Mouse (Mus musculus) thymus, adult 2 months (tissue): ENCODE data around the gene Ctrc. TPM values are rescaled to one million over a fixed set of nuclear protein-coding genes. Genes with fewer than 3 reads are reported as not detected.

Source experiments
- DNase-seq: peaks from one replicate; pipeline ENCODE4 v3.0.0; 2021
- H3K27ac ChIP-seq: fragments of 200-500 bp; 2 replicates; pipeline ENCODE4 v1.5.1; 2012; ENCODE audit warnings: low read length, control low read depth; ENCODE audit not compliant: control insufficient read depth, insufficient read depth
- H3K27me3 ChIP-seq: fragments of 200-500 bp; 2 replicates; pipeline ENCODE4 v1.6.1; 2012; ENCODE audit warnings: mild to moderate bottlenecking, low read length, moderate library complexity, mixed read lengths; ENCODE audit not compliant: control insufficient read depth, insufficient read depth
- H3K36me3 ChIP-seq: fragments of 200-500 bp; 2 replicates; pipeline ENCODE4 v1.6.1; 2012; ENCODE audit warnings: mild to moderate bottlenecking, low read length, moderate library complexity; ENCODE audit not compliant: control insufficient read depth, insufficient read depth
- H3K4me1 ChIP-seq: fragments of 200-500 bp; replicated peaks from 2 replicates; pipeline ENCODE4 v1.6.1; 2012; ENCODE audit warnings: low read length; ENCODE audit not compliant: control insufficient read depth, insufficient read depth
- H3K4me3 ChIP-seq: fragments of 200-500 bp; 2 replicates; pipeline ENCODE4 v1.5.1; 2012; ENCODE audit warnings: mild to moderate bottlenecking, low read length, control low read depth, moderate library complexity; ENCODE audit not compliant: control insufficient read depth, insufficient read depth
- CTCF ChIP-seq: fragments of 200-500 bp; IDR thresholded peaks from 2 replicates; pipeline ENCODE4 v1.5.1; 2012; ENCODE audit warnings: mild to moderate bottlenecking, control low read depth, low read length, moderate library complexity, borderline replicate concordance; ENCODE audit not compliant: control insufficient read depth, poor library complexity, insufficient read depth; ENCODE audit errors: extremely low read depth
- POLR2A ChIP-seq: fragments of 200-500 bp; IDR thresholded peaks from 2 replicates; pipeline ENCODE4 v1.6.1; 2012; ENCODE audit warnings: mild to moderate bottlenecking, low read length, control low read depth, moderate library complexity; ENCODE audit not compliant: control insufficient read depth, poor library complexity, insufficient read depth; ENCODE audit errors: extremely low read depth
- WGBS: fragments of 180-500 bp; shearing (Covaris S2); methylation state at CpG from one replicate; pipeline ENCODE4 v1.1.7; 2018; 5-methylcytosine and 5-hydroxymethylcytosine counted together
- polyA plus RNA-seq: library from polyadenylated mRNA; depleted of rRNA; stranded (reverse); fragments of >200 nt; gene quantifications from 2 replicates; pipeline ENCODE4 v1.2.3, GENCODE M21; 2012

The Ctrc gene
- polyA plus RNA-seq, 1 experiment: 0.35 TPM

GRCm38 (mm10) chr4:141862867-141863266 lies 16.7 kb upstream of the Ctrc start:
- H3K36me3 ChIP-seq: 0 out of 2 replicates have a peak, but pooled peaks cover 7% of the 10 kb centered on the region
- 92% methylated on average over 5 of the region's 5 CpGs for WGBS
- 0 out of 2 replicates have a peak, but pooled peaks cover 4% of the 10 kb centered on the region for H3K4me1 ChIP-seq
- TF ChIP-seq CTCF: no peak
- TF ChIP-seq POLR2A: no peak
- H3K27ac ChIP-seq: no peak overlapping the region
- no peak for DNase-seq
- H3K4me3 ChIP-seq: no peak overlapping the region
- no peaks in the 10 kb centered on the region for H3K27me3 ChIP-seq

- Histone ChIP-seq H3K36me3 (0 out of 2 replicates have a peak, but pooled peaks cover 7% of the 10 kb centered on the region), H3K27me3 (no peaks in the 10 kb centered on the region), H3K4me1 (0 out of 2 replicates have a peak, but pooled peaks cover 4% of the 10 kb centered on the region), H3K4me3 (no peak overlapping the region), H3K27ac (no peak overlapping the region)
- no peak for DNase-seq
- 47% methylated on average over 17 of the region's 17 CpGs for WGBS
- no peak for TF ChIP-seq CTCF
- no peak for TF ChIP-seq POLR2A
Measured at GRCm38 (mm10) chr4:141861591-141862295, 15.6 kb upstream of the Ctrc start.

- no peak overlapping the region for H3K27ac ChIP-seq
- H3K4me3 ChIP-seq: no peak overlapping the region
- no peaks in the 10 kb centered on the region for H3K27me3 ChIP-seq
- DNase-seq: no peak
- H3K36me3 ChIP-seq: 0 out of 2 replicates have a peak, but pooled peaks cover 7% of the 10 kb centered on the region
- 0 out of 2 replicates have a peak, but pooled peaks cover 4% of the 10 kb centered on the region for H3K4me1 ChIP-seq
- 94% methylated on average over 19 of the region's 19 CpGs for WGBS
- TF ChIP-seq POLR2A (no peak), CTCF (no peak)
Measured at GRCm38 (mm10) chr4:141860246-141860841, 14.2 kb upstream of the Ctrc start.

GRCm38 (mm10) chr4:141859351-141859750 lies 13.2 kb upstream of the Ctrc start:
- no peaks in the 10 kb centered on the region for H3K27me3 ChIP-seq
- no peak for TF ChIP-seq POLR2A
- no peak for TF ChIP-seq CTCF
- WGBS: 97% methylated on average over 14 of the region's 14 CpGs
- DNase-seq: no peak
- H3K36me3 ChIP-seq: 0 out of 2 replicates have a peak, but pooled peaks cover 7% of the 10 kb centered on the region
- H3K4me3 ChIP-seq: no peak overlapping the region
- 0 out of 2 replicates have a peak, but pooled peaks cover 4% of the 10 kb centered on the region for H3K4me1 ChIP-seq
- no peak overlapping the region for H3K27ac ChIP-seq

GRCm38 (mm10) chr4:141858501-141858900 lies 12.3 kb upstream of the Ctrc start:
- H3K4me1 ChIP-seq: 0 out of 2 replicates have a peak, but pooled peaks cover 4% of the 10 kb centered on the region
- no peak for DNase-seq
- no peak overlapping the region for H3K4me3 ChIP-seq
- H3K36me3 ChIP-seq: 0 out of 2 replicates have a peak, but pooled peaks cover 7% of the 10 kb centered on the region
- 94% methylated on average over 20 of the region's 20 CpGs for WGBS
- no peaks in the 10 kb centered on the region for H3K27me3 ChIP-seq
- no peak for TF ChIP-seq POLR2A
- no peak for TF ChIP-seq CTCF
- no peak overlapping the region for H3K27ac ChIP-seq

GRCm38 (mm10) chr4:141857422-141857930 lies 11.3 kb upstream of the Ctrc start:
- WGBS: 18% methylated on average over 10 of the region's 10 CpGs
- Histone ChIP-seq H3K4me3 (no peak overlapping the region), H3K36me3 (0 out of 2 replicates have a peak, but pooled peaks cover 7% of the 10 kb centered on the region), H3K27me3 (no peaks in the 10 kb centered on the region), H3K27ac (no peak overlapping the region), H3K4me1 (0 out of 2 replicates have a peak, but pooled peaks cover 4% of the 10 kb centered on the region)
- peak; percentile 76 for DNase-seq
- TF ChIP-seq POLR2A (no peak), CTCF (peak; percentile 97)
